Comparison of ENCODE assay signal across 13 mouse cellular contexts in genomic region chr9:15943486-15944153, GRCm38 (mm10).
"Had no signal": no experiment of that assay in that cellular context is flagged by ENCODE, and none has a peak within 500 bp of the region (broad histone marks: within the 10 kb centered on the region; RNA-seq: fewer than 3 reads in every experiment).

No protein-coding gene starts in this region.

- H3K9ac ChIP-seq: lung, embryonic 14.5 days; neural tube, embryonic 15.5 days had no signal

- H3K36me3 ChIP-seq: neural tube, embryonic 15.5 days had no signal

- DNase-seq: kidney, adult 11 months; kidney, adult 9 months; kidney, postnatal 10 days; lung, embryonic 14.5 days; lung, postnatal 10 days; lung, postnatal 4 days; spleen, adult 18-20 months; thymus, adult 18-20 months; thymus, postnatal 14 days had no signal

- H3K27me3 ChIP-seq: megakaryocyte, embryonic 14.5 days; neural tube, embryonic 15.5 days had no signal

- H3K9me3 ChIP-seq: megakaryocyte, embryonic 14.5 days; neural tube, embryonic 15.5 days had no signal

- H3K27ac ChIP-seq: hindbrain, postnatal 0 days; neural tube, embryonic 15.5 days had no signal

- H3K4me2 ChIP-seq: lung, embryonic 14.5 days; neural tube, embryonic 15.5 days had no signal

- ATAC-seq: hindbrain, postnatal 0 days had no signal

- H3K4me3 ChIP-seq: megakaryocyte, embryonic 14.5 days; myocyte; neural tube, embryonic 15.5 days had no signal

- H3K4me1 ChIP-seq: neural tube, embryonic 15.5 days had no signal
